15 mouse cellular contexts compared by ENCODE assay signal in genomic region chr1:176903741-176904140, GRCm38 (mm10).
"Had no signal": no experiment of that assay in that cellular context is flagged by ENCODE, and none has a peak within 500 bp of the region (broad histone marks: within the 10 kb centered on the region; RNA-seq: fewer than 3 reads in every experiment).

No protein-coding gene starts in this region.

- H3K27me3 ChIP-seq: neural tube, embryonic 15.5 days; stomach, embryonic 15.5 days had no signal

- H3K36me3 ChIP-seq: neural tube, embryonic 15.5 days; stomach, embryonic 15.5 days had no signal

- H3K9me3 ChIP-seq: neural tube, embryonic 15.5 days; stomach, embryonic 15.5 days had no signal

- H3K4me3 ChIP-seq: neural tube, embryonic 15.5 days; stomach, embryonic 15.5 days had no signal

- H3K27ac ChIP-seq: neural tube, embryonic 15.5 days; stomach, embryonic 15.5 days; stomach, postnatal 0 days had no signal

- H3K9ac ChIP-seq: neural tube, embryonic 15.5 days; stomach, embryonic 15.5 days had no signal

- H3K4me2 ChIP-seq: neural tube, embryonic 15.5 days; stomach, embryonic 15.5 days had no signal

- H3K4me1 ChIP-seq: neural tube, embryonic 15.5 days; stomach, embryonic 15.5 days had no signal

- DNase-seq: retina, postnatal 1 day; right cerebral cortex, adult 18-20 months; right cerebral cortex, postnatal 14 days; right cerebral cortex, postnatal 25 days; right cerebral cortex, postnatal 4 days; spleen, adult 18-20 months; thymus, adult 18-20 months; thymus, adult 2 months; thymus, postnatal 14 days; thymus, postnatal 25 days; thymus, postnatal 36 days; thymus, postnatal 4 days had no signal
